Mouse (Mus musculus) heart, embryonic 14.5 days (tissue): ENCODE results near the gene Mrpl51. TPM values are rescaled to one million over a fixed set of nuclear protein-coding genes. Genes with fewer than 3 reads are reported as not detected.

Source experiments
- ATAC-seq: fragments of 200-750 bp; cut with Nextera tagmentation; 2 replicates; pipeline ENCODE4 v1.8.0; 2017; ENCODE audit warnings: low read depth, moderate TSS enrichment; ENCODE audit not compliant: insufficient number of reproducible peaks, insufficient read depth, low FRiP score
- H3K27ac ChIP-seq, 2 experiments: fragments of 200-500 bp in 1 of 2; fragments of 300-500 bp in 1 of 2; sonication (generic) in 1 of 2; replicated peaks in 1 of 2; 2 replicates each; pipeline ENCODE4 v1.5.1; 2012 to 2014; ENCODE audit warnings: low read depth in 2 of 2, low read length in 2 of 2, control low read depth in 1 of 2, mild to moderate bottlenecking in 1 of 2, mixed read lengths in 1 of 2; ENCODE audit not compliant: control insufficient read depth in 1 of 2, insufficient read depth in 1 of 2
- H3K27me3 ChIP-seq: fragments of 300-500 bp; sonication (generic); 2 replicates; pipeline ENCODE4 v1.6.1; 2014; ENCODE audit warnings: mild to moderate bottlenecking, low read length, control low read depth; ENCODE audit not compliant: control insufficient read depth, insufficient read depth
- H3K36me3 ChIP-seq: fragments of 300-500 bp; sonication (generic); 2 replicates; pipeline ENCODE4 v1.6.1; 2014; ENCODE audit warnings: mild to moderate bottlenecking, control low read depth, low read length, mixed read lengths; ENCODE audit not compliant: control insufficient read depth, insufficient read depth
- H3K4me1 ChIP-seq, 2 experiments: fragments of 200-500 bp in 1 of 2; fragments of 300-500 bp in 1 of 2; sonication (generic) in 1 of 2; 2 replicates each; pipeline ENCODE4 v1.6.1; 2012 to 2014; ENCODE audit warnings: low read length in 2 of 2, control low read depth in 1 of 2, mixed read lengths in 1 of 2; ENCODE audit not compliant: control insufficient read depth in 2 of 2, insufficient read depth in 2 of 2
- H3K4me2 ChIP-seq: fragments of 300-500 bp; sonication (generic); 2 replicates; pipeline ENCODE4 v1.6.1; 2014; ENCODE audit warnings: mild to moderate bottlenecking, low read length
- H3K4me3 ChIP-seq, 2 experiments: fragments of 200-500 bp in 1 of 2; fragments of 300-500 bp in 1 of 2; sonication (generic) in 1 of 2; 2 replicates each; pipeline ENCODE4 v1.5.1; 2012 to 2014; ENCODE audit warnings: low read length in 2 of 2, mild to moderate bottlenecking in 2 of 2, control low read depth in 1 of 2, low read depth in 1 of 2, moderate library complexity in 1 of 2; ENCODE audit not compliant: control insufficient read depth in 1 of 2, insufficient read depth in 1 of 2
- H3K9ac ChIP-seq: fragments of 300-500 bp; sonication (generic); 2 replicates; pipeline ENCODE4 v1.6.1; 2014; ENCODE audit warnings: mild to moderate bottlenecking, low read length
- H3K9me3 ChIP-seq: fragments of 300-500 bp; sonication (generic); 2 replicates; pipeline ENCODE4 v1.6.1; 2016; ENCODE audit warnings: low read length, control low read depth; ENCODE audit not compliant: control insufficient read depth
- WGBS: fragments of 180-500 bp; shearing (Covaris S2); extraction: QIAGEN DNeasy Blood & Tissue Kit; methylation state at CpG from one replicate; pipeline ENCODE4 v1.1.7; 2014; 5-methylcytosine and 5-hydroxymethylcytosine counted together
- polyA plus RNA-seq: library from polyadenylated mRNA; unstranded; fragments of >200 nt; fragmentation: Nextera tagmentation; extraction: Ambion mirVana; gene quantifications from 2 replicates; pipeline ENCODE4 v1.2.1, GENCODE M21; 2014

The Mrpl51 gene
- polyA plus RNA-seq, 1 experiment from 2014 or later, result 264 TPM

- Histone ChIP-seq H3K27ac (no peak overlapping the region), H3K4me3 (no peak overlapping the region), H3K9ac (no peak overlapping the region), H3K4me2 (no peak overlapping the region), H3K27me3 (no peaks in the 10 kb centered on the region), H3K36me3 (peaks cover 25% of the 10 kb centered on the region), H3K9me3 (no peaks in the 10 kb centered on the region), H3K4me1 (peaks cover 0 to 3% of the 10 kb centered on the region in 2 experiments; a peak in 1 of 4 replicates)
- 71% methylated on average over 3 of the region's 3 CpGs for WGBS
- ATAC-seq, result no peak
Measured at GRCm38 (mm10) chr6:125222577-125222976, 31.0 kb downstream of the Mrpl51 start.

- 72% methylated on average over 5 of the region's 5 CpGs for WGBS
- Histone ChIP-seq H3K36me3 (peaks cover 12% of the 10 kb centered on the region; the same call in 1 of the 2 replicates), H3K4me1 (peaks cover 0 to 5% of the 10 kb centered on the region in 2 experiments; a peak in 3 of 4 replicates), H3K9me3 (no peaks in the 10 kb centered on the region), H3K4me3 (no peak overlapping the region), H3K27ac (no peak overlapping the region), H3K4me2 (no peak overlapping the region), H3K27me3 (no peaks in the 10 kb centered on the region), H3K9ac (no peak overlapping the region)
- no peak for ATAC-seq
Measured at GRCm38 (mm10) chr6:125225518-125226115, 34.0 kb downstream of the Mrpl51 start.

GRCm38 (mm10) chr6:125230571-125230970 is 39.0 kb downstream of the Mrpl51 start:
- Histone ChIP-seq H3K4me2 (peak overlapping the region; percentile 96), H3K9me3 (no peaks in the 10 kb centered on the region), H3K36me3 (no peaks in the 10 kb centered on the region), H3K4me3 (no peak overlapping the region), H3K27me3 (no peaks in the 10 kb centered on the region), H3K27ac (no peak overlapping the region; a peak in 1 of 4 replicates), H3K9ac (peak overlapping the region; percentile 30; the same call in 1 of the 2 replicates), H3K4me1 (peaks cover 16 to 21% of the 10 kb centered on the region in 2 experiments)
- no peak for ATAC-seq
- 53% methylated on average over 9 of the region's 9 CpGs for WGBS

GRCm38 (mm10) chr6:125231117-125232044 is 39.8 kb downstream of the Mrpl51 start, which contains the start of gene Tapbpl:
TSS of gene Tapbpl (minus strand) at chr6:125231860.
- ATAC-seq, result peak; percentile 44; the same call in 1 of the 2 replicates
- no peaks in the 10 kb centered on the region for H3K36me3 ChIP-seq
- H3K4me2 ChIP-seq, result peak within 1 kb of the TSS; percentile 96
- H3K9me3 ChIP-seq, result no peaks in the 10 kb centered on the region
- H3K4me1 ChIP-seq, result peaks cover 16 to 21% of the 10 kb centered on the region in 2 experiments
- H3K27ac ChIP-seq, result peak within 1 kb of the TSS; percentile 80 to 85
- WGBS, result 1% methylated on average over 16 of the region's 16 CpGs
- no peaks in the 10 kb centered on the region for H3K27me3 ChIP-seq
- peak within 1 kb of the TSS; percentile 59 to 82 for H3K4me3 ChIP-seq
- peak within 1 kb of the TSS; percentile 86 for H3K9ac ChIP-seq

- Histone ChIP-seq H3K4me3 (peak overlapping the region; percentile 59 to 82), H3K4me1 (peaks cover 16 to 21% of the 10 kb centered on the region in 2 experiments), H3K27ac (peak overlapping the region; percentile 80 to 85), H3K27me3 (no peaks in the 10 kb centered on the region), H3K9me3 (no peaks in the 10 kb centered on the region), H3K36me3 (no peaks in the 10 kb centered on the region), H3K9ac (peak overlapping the region; percentile 86), H3K4me2 (peak overlapping the region; percentile 96)
- ATAC-seq, result no peak
- WGBS, result 48% methylated on average over 4 of the region's 4 CpGs
Measured at GRCm38 (mm10) chr6:125232045-125232437, 40.4 kb downstream of the Mrpl51 start.

GRCm38 (mm10) chr6:125232516-125232915 is 40.9 kb downstream of the Mrpl51 start:
- peak overlapping the region; percentile 96 for H3K4me2 ChIP-seq
- H3K9me3 ChIP-seq, result no peaks in the 10 kb centered on the region
- H3K4me1 ChIP-seq, result peaks cover 16 to 21% of the 10 kb centered on the region in 2 experiments
- H3K9ac ChIP-seq, result no peak overlapping the region
- no peaks in the 10 kb centered on the region for H3K36me3 ChIP-seq
- H3K27ac ChIP-seq, result peak overlapping the region in 1 of 2 experiments; percentile 80; a peak in 2 of 4 replicates
- no peak for ATAC-seq
- H3K4me3 ChIP-seq, result no peak overlapping the region
- no peaks in the 10 kb centered on the region for H3K27me3 ChIP-seq
- 67% methylated on average over 6 of the region's 6 CpGs for WGBS

GRCm38 (mm10) chr6:125233816-125234519 is 42.4 kb downstream of the Mrpl51 start:
- Histone ChIP-seq H3K27ac (peak overlapping the region; percentile 47 to 51; a peak in 2 of 4 replicates), H3K4me3 (no peak overlapping the region), H3K9ac (peak overlapping the region; percentile 25; the same call in 1 of the 2 replicates), H3K36me3 (no peaks in the 10 kb centered on the region), H3K27me3 (no peaks in the 10 kb centered on the region), H3K4me1 (peaks cover 16 to 21% of the 10 kb centered on the region in 2 experiments), H3K9me3 (no peaks in the 10 kb centered on the region), H3K4me2 (peak overlapping the region; percentile 31; the same call in 1 of the 2 replicates)
- no peak for ATAC-seq
- 40% methylated on average over 7 of the region's 7 CpGs for WGBS
